Mouse (Mus musculus): ENCODE data around the gene Fuca1. TPM values are rescaled to one million over a fixed set of nuclear protein-coding genes. Genes with fewer than 3 reads are reported as not detected.
"Not testable (repeated sequence)": the region's sequence is repeated elsewhere in the genome, so short reads cannot be mapped to it uniquely, and the experiment has no call there.

Fuca1 gene
- polyA plus RNA-seq, 1 experiment from 2014 or later: 44.2 TPM

DNA sequence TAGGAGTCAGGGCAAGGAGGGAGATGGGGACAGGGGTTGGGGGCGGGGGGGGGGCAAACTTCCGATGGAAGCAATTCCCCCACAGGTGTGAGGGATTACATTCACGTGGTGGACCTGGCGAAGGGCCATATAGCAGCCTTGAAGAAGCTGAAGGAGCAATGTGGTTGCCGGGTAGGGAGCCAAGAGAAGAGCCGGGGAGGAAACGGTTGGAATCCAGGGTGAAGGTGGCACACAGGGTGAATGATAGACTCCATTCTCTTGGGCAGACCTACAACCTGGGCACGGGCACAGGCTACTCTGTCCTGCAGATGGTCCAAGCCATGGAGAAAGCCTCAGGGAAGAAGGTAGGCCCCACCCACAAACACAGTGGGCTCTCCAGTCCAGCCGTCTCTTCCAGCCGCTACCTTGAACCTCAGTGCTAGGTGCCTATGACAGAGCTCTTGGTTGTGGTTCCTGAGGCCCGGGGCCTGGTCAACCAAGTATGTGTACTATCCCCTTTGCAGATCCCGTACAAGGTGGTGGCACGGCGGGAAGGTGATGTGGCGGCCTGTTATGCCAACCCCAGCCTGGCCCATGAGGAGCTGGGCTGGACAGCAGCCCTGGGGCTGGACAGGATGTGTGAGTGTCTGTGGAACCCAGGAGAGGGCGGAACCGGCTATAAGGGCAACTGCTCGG, 46.7 kb downstream of the Fuca1 start:
- Histone ChIP-seq H3K27me3 (ENCODE audit: insufficient read depth, poor library complexity, severe bottlenecking) (no peaks in the 10 kb centered on the region), H3K27ac (no peak overlapping the region), H3K9me3 (no peaks in the 10 kb centered on the region), H3K4me3 (no peak overlapping the region), H3K4me1 (peaks cover 61% of the 10 kb centered on the region), H3K36me3 (peaks cover 55% of the 10 kb centered on the region)
- WGBS: 89% methylated on average over 18 of the region's 18 CpGs
- DNase-seq (ENCODE audit: low spot score): no peak

DNA sequence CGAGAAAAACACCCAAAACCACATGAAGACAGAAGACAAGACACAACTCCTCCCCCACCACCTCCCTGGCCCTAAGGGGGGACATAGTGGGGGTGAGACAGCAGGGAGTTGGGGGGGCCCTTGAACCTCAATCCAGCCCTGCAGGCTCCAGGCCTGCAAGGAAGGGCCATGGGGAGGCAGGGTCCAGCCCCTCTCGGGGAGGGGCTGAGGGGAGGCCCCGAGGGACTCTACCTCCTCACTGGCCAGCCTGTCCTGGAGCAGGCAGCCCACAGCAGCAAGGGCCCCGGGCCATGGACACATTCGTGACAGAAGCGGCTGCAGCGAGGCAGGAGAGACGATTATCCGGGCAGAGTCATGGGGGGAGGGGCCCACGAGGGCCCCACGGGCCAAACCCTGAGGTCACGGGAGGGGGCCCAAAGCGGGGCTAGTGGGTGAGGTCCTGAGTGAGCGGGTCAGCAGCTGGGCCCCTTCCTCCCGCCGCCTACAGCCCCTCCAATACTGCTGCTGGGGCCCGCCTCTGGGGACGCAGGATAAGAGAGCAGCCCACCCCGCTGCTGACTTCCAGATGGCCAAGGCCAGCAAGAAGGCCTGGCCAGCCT, 47.8 kb downstream of the Fuca1 start:
- Histone ChIP-seq H3K27ac (peak overlapping the region; percentile 31; the same call in 1 of the 2 replicates), H3K27me3 (ENCODE audit: insufficient read depth, poor library complexity, severe bottlenecking) (no peaks in the 10 kb centered on the region), H3K36me3 (peaks cover 55% of the 10 kb centered on the region), H3K9me3 (no peaks in the 10 kb centered on the region), H3K4me1 (peaks cover 60% of the 10 kb centered on the region), H3K4me3 (peak overlapping the region; percentile 25; the same call in 1 of the 2 replicates)
- WGBS: 64% methylated on average over 19 of the region's 19 CpGs
- DNase-seq (ENCODE audit: low spot score): no peak

DNA sequence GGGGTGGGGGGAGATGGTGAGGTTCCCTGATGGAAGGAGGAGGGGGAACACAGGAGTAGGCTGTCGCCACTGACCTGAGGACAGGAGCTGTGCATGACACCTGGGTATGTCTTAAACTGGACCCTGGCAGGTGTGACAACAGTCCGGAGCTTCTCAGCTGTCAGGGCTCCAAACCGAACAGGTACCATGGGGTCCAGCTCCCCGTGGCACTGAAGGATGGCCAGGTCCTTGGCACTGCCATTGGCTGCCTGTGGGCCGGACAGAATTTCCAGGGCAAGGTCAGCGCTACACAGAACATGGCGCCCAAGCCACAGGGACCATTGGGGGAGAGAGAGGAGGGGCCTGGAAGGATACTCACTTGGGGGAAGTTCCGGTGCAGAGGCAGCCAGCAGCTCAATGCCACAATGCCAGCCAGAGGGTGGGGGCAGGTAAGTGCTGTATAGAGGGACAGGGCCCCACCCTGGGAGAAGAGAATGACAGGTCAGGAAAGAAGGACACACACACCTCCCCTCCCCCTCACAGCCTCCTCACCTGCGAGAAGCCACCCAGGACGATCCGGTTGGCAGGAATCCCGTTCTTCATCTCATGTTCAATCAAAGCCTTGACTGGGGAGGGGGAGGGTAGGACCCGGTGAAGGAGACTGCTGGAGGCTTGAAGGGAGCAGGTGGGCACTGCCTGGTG, 48.7 kb downstream of the Fuca1 start:
- DNase-seq (ENCODE audit: low spot score): no peak
- Histone ChIP-seq H3K9me3 (no peaks in the 10 kb centered on the region), H3K27me3 (ENCODE audit: insufficient read depth, poor library complexity, severe bottlenecking) (no peaks in the 10 kb centered on the region), H3K4me3 (peak overlapping the region; percentile 25; the same call in 1 of the 2 replicates), H3K27ac (no peak overlapping the region), H3K4me1 (peaks cover 58% of the 10 kb centered on the region), H3K36me3 (peaks cover 55% of the 10 kb centered on the region)
- WGBS: 89% methylated on average over 13 of the region's 13 CpGs

DNA sequence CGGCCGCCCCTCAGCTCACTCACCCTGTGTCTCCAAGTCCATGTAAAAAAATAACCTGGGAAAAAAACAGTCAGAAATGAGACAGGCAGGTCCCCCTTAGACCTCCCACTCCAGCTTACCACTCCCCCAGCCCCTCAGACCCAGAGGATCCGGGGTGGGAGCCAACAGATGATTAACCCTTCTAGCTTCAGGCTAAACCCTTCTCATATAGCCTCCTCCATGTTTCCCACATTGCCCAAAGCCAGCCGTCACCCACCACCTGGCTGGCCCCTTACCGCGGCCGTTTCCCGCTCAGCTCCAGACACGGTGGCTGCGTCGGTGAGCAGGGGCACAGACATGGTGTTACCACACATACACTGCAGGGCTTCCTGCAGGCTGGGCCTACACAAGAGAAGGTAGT, 50.0 kb downstream of the Fuca1 start:
- Histone ChIP-seq H3K27me3 (ENCODE audit: insufficient read depth, poor library complexity, severe bottlenecking) (no peaks in the 10 kb centered on the region), H3K27ac (no peak overlapping the region)

DNA sequence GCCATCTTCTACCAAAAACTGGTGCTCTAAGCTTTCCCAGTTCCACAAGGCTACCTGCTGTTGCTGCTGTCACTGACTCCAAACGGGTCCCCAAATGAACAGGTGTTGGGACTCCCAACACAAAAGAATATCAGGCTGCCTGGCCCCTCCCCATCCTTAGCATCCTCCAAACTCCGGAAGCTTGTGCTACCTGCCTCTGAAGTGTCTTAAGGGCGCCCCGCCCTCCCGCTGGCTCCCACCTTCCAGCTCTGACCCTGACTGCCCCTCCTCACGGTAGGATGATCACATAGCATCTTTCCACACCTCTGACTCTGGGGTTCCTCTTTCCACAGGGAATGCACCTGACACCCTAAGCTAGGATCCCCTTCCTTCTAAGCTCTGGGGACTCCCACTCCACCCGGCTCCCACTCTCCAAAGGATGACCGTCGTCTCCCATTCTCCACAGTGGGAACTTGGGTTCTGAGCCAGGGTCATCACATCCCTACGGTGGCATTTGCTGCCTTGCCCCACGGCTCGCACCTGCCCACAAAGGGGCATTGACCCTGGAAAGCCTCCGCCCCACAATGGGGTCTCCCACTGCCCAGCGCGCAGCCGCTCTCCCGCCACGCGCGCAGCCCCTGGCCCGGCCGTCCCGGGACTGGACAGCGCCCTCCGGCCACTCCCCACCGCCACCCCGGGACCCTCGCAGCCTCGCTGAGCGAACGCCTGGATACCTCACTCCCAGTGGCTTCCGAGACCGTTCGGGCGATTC, 51.4 kb downstream of the Fuca1 start:
- H3K27me3 ChIP-seq (ENCODE audit: insufficient read depth, poor library complexity, severe bottlenecking): no peaks in the 10 kb centered on the region
- H3K4me1 ChIP-seq: peaks cover 47% of the 10 kb centered on the region
- WGBS: 1% methylated on average over 35 of the region's 35 CpGs
- H3K36me3 ChIP-seq: peaks cover 64% of the 10 kb centered on the region
- H3K9me3 ChIP-seq: no peaks in the 10 kb centered on the region
- H3K27ac ChIP-seq: peak overlapping the region; percentile 91
- peak overlapping the region; percentile 96 for H3K4me3 ChIP-seq
- no peak for DNase-seq (ENCODE audit: low spot score)

More for the DNA sequence above, 50.0 kb downstream of the Fuca1 start:
- Histone ChIP-seq H3K9me3 (no peaks in the 10 kb centered on the region), H3K36me3 (peaks cover 63% of the 10 kb centered on the region), H3K4me1 (peaks cover 47% of the 10 kb centered on the region), H3K4me3 (no peak overlapping the region)
- no peak for DNase-seq (ENCODE audit: low spot score)
- WGBS: 92% methylated on average over 11 of the region's 11 CpGs

DNA sequence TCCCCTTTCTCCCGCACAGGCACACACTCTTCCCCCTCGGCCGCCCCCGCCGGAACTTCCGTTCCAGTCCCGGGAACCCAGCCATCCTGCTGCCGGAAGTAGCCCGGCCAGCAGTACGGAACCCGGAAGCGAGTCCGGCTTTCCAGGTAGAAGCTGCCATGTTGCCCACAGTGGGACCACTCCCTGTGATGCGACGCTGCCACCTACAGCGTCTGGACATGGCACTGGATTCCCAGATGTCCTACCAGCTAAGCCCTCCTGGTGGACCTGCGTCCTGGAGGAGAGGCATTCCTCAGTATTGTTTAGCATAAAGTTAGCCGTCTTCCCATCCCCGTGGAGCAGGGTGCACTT, 52.0 kb downstream of the Fuca1 start, which contains the start of gene Lypla2:
TSS of gene Lypla2 (minus strand) at position 71 of the 351 bp plus-strand sequence.
- Histone ChIP-seq H3K36me3 (peaks cover 63% of the 10 kb centered on the region), H3K4me3 (peak within 1 kb of the TSS; percentile 96), H3K27me3 (ENCODE audit: insufficient read depth, poor library complexity, severe bottlenecking) (no peaks in the 10 kb centered on the region), H3K9me3 (no peaks in the 10 kb centered on the region), H3K4me1 (peaks cover 47% of the 10 kb centered on the region), H3K27ac (peak within 1 kb of the TSS; percentile 91)
- DNase-seq (ENCODE audit: low spot score): peak; percentile 94
- 2% methylated on average over 19 of the region's 19 CpGs for WGBS

DNA sequence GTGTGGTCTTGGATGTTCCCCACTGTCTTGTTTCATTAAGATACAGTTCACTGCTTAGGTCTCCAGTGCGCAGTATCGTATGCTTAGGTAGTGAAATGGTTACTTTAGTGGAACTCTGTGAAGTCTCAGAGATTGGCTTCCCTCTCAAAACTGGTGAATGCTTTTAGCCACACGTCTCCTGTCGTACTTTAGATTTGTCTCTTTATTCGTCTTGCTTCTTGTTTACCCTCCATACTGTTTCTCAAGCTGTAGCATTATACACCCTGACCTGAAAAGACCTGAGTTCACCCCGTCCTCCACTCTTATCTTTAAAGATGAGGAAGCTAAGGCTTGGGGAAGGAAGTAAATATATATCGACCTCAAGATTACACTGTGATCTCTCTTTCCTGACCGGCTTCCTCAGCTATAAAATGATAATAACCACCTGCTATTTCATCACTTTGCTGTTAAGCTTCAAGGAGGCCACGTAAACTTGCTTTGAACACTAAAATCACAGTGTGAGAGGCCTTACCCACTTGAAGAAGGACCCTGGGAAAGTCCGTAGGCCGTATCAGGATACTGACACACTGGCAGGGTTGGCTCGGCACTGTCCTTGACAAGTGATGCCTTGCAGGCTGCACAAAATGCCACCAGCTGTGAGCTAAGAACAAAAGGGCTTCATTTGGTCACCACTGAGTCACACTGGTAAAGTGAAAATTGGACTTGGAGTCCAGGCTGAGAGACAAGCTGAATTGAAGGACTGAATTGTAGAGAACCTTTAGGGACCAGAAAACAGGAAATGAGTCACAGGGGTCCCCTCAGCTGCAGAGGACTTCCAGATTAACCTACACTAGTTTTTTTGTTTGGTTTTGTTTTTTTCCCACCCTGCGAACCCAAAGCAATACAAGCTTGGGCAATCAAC, 52.6 kb downstream of the Fuca1 start:
- no peak for DNase-seq (ENCODE audit: low spot score)
- Histone ChIP-seq H3K4me1 (peaks cover 46% of the 10 kb centered on the region), H3K9me3 (no peaks in the 10 kb centered on the region), H3K36me3 (peaks cover 60% of the 10 kb centered on the region), H3K4me3 (peak overlapping the region; percentile 96), H3K27ac (peak overlapping the region; percentile 91), H3K27me3 (ENCODE audit: insufficient read depth, poor library complexity, severe bottlenecking) (no peaks in the 10 kb centered on the region)
- 59% methylated on average over 13 of the region's 13 CpGs for WGBS

DNA sequence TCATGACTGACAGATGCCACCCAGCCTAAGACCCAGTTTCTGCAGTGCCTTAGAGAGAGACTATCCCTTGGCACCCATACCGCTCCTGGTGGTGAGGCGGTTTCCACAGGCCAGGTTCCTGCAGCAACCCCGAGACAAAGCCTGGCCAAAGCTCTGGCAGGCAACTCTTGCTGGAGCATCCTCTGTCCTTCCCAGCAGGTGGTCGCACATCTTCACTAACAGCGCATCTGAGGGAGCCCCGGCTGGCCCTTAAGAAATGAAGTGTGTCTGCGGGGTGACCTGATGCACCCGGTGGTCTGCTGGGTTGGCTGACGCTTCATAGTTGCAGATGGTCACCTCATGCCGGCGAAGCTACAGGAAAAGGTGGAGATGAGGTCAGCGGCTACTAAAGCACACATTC, 55.6 kb downstream of the Fuca1 start:
- H3K4me1 ChIP-seq: peaks cover 20% of the 10 kb centered on the region
- WGBS: 92% methylated on average over 12 of the region's 12 CpGs
- H3K36me3 ChIP-seq: peaks cover 51% of the 10 kb centered on the region
- no peaks in the 10 kb centered on the region for H3K27me3 ChIP-seq (ENCODE audit: insufficient read depth, poor library complexity, severe bottlenecking)
- no peaks in the 10 kb centered on the region for H3K9me3 ChIP-seq
- no peak overlapping the region for H3K4me3 ChIP-seq
- no peak overlapping the region for H3K27ac ChIP-seq
- DNase-seq (ENCODE audit: low spot score): no peak

DNA sequence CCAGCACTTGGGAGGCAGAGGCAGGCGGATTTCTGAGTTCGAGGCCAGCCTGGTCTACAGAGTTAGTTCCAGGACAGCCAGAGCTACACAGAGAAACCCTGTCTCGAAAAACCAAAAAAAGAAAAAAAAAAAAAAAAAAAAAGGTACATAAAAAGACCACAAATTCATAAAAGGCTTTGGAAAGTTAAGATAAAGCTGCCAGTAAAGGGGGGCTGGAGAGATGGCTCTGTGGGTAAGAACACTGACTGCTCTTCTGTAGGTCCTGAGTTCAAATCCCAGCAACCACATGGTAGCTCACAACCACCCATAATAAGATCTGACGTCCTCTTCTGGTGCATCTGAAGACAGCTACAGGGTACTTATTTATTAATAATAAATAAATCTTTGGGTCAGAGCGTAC, 59.7 kb downstream of the Fuca1 start:
- H3K4me1 ChIP-seq; H3K27me3 ChIP-seq (ENCODE audit: insufficient read depth, poor library complexity, severe bottlenecking); H3K27ac ChIP-seq; DNase-seq (ENCODE audit: low spot score); H3K9me3 ChIP-seq; H3K4me3 ChIP-seq: not testable (repeated sequence)
- peaks cover 77% of the 10 kb centered on the region for H3K36me3 ChIP-seq
- WGBS: 94% methylated on average over 5 of the region's 5 CpGs

DNA sequence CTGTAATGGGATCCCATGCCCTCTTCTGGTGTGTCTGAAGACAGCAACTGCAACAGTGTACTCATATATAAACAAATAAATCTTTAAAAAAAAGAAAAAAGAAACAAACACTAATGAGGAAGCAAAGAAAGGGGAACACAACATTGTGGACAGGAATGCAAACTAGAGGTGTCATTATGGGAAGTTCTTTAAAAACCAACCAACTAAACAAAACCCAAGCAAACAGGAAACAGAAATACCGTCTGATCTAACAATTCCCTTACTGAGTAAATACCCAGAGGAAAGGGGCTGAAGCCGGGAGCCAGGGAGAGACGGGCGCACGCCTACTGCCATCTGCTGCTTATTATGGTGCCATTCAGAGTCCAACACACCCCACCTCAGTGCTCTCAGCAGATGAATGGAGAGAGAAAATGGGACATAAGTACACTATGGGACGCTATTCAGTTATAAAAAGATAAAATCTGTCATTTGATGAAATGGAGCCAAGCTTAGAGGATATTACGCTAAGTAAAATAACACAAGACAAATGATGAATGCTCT, 61.1 kb downstream of the Fuca1 start:
- Histone ChIP-seq H3K9me3 (no peaks in the 10 kb centered on the region), H3K36me3 (peaks cover 69% of the 10 kb centered on the region), H3K27ac (no peak overlapping the region), H3K4me1 (peaks cover 17% of the 10 kb centered on the region), H3K27me3 (ENCODE audit: insufficient read depth, poor library complexity, severe bottlenecking) (no peaks in the 10 kb centered on the region), H3K4me3 (no peak overlapping the region)
- 83% methylated on average over 7 of the region's 7 CpGs for WGBS
- no peak for DNase-seq (ENCODE audit: low spot score)

DNA sequence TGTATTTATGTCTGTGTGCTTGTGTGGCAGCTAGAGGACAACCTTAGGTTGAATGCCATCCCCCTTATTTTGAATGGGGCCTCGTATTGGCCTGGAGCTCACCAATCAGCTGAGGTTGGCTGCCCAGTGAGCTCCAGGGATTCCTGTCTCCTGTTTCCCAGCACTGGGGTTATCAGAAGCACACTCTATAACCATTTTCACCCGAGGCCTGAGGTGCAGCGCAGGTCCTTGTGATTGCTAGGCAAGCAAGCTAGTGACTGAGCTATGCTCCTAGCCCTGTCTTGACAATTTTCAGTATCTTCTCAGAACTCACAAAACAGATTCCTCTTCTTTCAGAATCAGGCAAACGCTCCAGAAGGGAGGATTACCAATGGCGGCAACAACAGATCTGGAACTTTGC, 64.0 kb downstream of the Fuca1 start:
- peak overlapping the region; percentile 36; the same call in 1 of the 2 replicates for H3K27ac ChIP-seq
- DNase-seq (ENCODE audit: low spot score): peak; percentile 73
- WGBS: 80% methylated on average over 5 of the region's 5 CpGs
- H3K27me3 ChIP-seq (ENCODE audit: insufficient read depth, poor library complexity, severe bottlenecking): no peaks in the 10 kb centered on the region
- H3K36me3 ChIP-seq: peaks cover 46% of the 10 kb centered on the region
- peaks cover 25% of the 10 kb centered on the region for H3K4me1 ChIP-seq
- H3K4me3 ChIP-seq: peak overlapping the region; percentile 5; the same call in 1 of the 2 replicates
- H3K9me3 ChIP-seq: no peaks in the 10 kb centered on the region

DNA sequence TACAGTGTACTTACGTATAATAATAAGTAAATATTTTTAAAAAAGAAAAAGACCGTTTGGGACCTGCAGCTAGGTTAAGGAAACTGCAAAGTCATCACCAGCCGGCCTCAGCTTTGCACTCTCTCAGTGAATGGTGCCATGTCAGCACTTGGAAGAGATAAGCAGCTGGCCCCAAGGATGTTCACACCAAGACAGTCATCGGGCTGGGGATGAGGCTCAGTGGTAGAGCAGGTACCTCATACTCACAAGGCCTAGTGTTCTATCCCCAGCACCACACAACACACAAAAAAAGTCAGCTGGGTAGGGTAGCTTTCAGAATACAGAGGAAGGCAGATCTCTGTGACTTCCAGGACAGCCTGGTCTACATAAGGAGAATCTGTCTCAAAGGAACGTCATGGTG, 64.7 kb downstream of the Fuca1 start:
- Histone ChIP-seq H3K27me3 (ENCODE audit: insufficient read depth, poor library complexity, severe bottlenecking) (no peaks in the 10 kb centered on the region), H3K27ac (no peak overlapping the region; the same call in 1 of the 2 replicates), H3K4me1 (peaks cover 25% of the 10 kb centered on the region), H3K4me3 (no peak overlapping the region; the same call in 1 of the 2 replicates), H3K36me3 (peaks cover 46% of the 10 kb centered on the region), H3K9me3 (no peaks in the 10 kb centered on the region)
- 79% methylated on average over 5 of the region's 5 CpGs for WGBS
- peak; percentile 90 for DNase-seq (ENCODE audit: low spot score)
